Mouse (Mus musculus): ENCODE data around the gene Kif24. TPM values are rescaled to one million over a fixed set of nuclear protein-coding genes. Genes with fewer than 3 reads are reported as not detected.

Gene Kif24
- polyA plus RNA-seq, 1 experiment from 2014 or later = 1.4 TPM

DNA sequence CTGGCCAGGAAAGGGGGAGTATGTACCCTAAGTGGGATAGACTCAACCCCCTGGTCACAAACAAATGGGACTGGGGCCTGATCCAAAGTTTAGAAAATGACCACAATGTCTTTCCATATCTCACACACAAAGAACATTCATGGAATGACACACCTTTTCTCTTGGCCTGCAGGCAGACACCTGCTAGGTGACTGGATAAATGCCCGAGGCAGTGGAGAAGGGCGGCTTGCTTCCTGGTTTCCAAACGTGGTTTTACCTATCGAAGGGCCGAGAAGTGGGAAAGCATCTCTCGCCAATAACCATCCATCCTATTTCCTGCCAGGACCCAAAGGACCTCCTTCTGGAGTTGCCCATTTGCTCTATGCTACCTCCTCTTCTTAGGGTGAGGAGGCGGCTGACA, 28.3 kb upstream of the Kif24 start:
- Histone ChIP-seq H3K9ac (ENCODE audit: low read length) (no peak overlapping the region), H3K9me3 (ENCODE audit: control insufficient read depth, low read length) (no peaks in the 10 kb centered on the region), H3K27ac (replicated peaks) (no peak overlapping the region), H3K4me1 (replicated peaks; ENCODE audit: control insufficient read depth, insufficient read depth) (0 out of 2 replicates have a peak, but pooled peaks cover 3% of the 10 kb centered on the region), H3K4me3 (ENCODE audit: low read depth, low read length) (no peak overlapping the region), H3K27me3 (ENCODE audit: control insufficient read depth, insufficient read depth, low read length) (no peaks in the 10 kb centered on the region), H3K36me3 (ENCODE audit: control insufficient read depth, insufficient read depth, low read length) (peaks cover 3% of the 10 kb centered on the region; the same call in 1 of the 2 replicates), H3K4me2 (replicated peaks; ENCODE audit: low read depth) (no peak overlapping the region)
- ATAC-seq (ENCODE audit: low FRiP score, low TSS enrichment) = no peak
- 71% methylated on average over 7 of the region's 7 CpGs for WGBS
- DNase-seq (ENCODE audit: low spot score) = no peak
- no peak for TF ChIP-seq CTCF (IDR thresholded peaks at IDR 0.05; ENCODE audit: low read depth)
- no peak for TF ChIP-seq EP300 (optimal IDR thresholded peaks at IDR 0.05)

DNA sequence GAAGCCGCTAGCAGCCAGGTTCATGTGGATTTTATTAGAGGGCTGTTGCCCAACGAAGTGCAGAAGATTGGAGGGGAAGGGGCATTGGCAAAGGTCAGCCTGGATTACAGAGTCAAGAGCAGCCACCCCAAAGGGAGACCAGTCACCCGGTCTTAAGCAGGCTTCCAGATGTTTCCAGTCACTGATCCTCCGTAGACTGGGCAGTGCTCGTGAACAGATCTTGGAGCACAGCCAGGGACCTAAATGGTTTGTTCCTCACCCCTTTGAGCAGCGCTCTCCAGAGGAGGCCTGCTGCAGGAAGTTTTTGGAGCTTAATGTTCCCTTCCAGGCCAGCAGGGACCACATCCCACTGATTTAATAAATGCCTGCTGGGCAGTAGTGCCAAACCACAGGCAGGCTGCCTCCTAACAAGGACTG, 16.9 kb upstream of the Kif24 start:
- Histone ChIP-seq H3K36me3 (ENCODE audit: control insufficient read depth, insufficient read depth, low read length) (no peaks in the 10 kb centered on the region), H3K4me3 (ENCODE audit: low read depth, low read length) (no peak overlapping the region), H3K4me2 (replicated peaks; ENCODE audit: low read depth) (no peak overlapping the region), H3K9ac (ENCODE audit: low read length) (no peak overlapping the region), H3K4me1 (replicated peaks; ENCODE audit: control insufficient read depth, insufficient read depth) (peaks cover 7% of the 10 kb centered on the region; the same call in 1 of the 2 replicates), H3K27ac (replicated peaks) (peak overlapping the region; percentile 73), H3K27me3 (ENCODE audit: control insufficient read depth, insufficient read depth, low read length) (no peaks in the 10 kb centered on the region), H3K9me3 (ENCODE audit: control insufficient read depth, low read length) (no peaks in the 10 kb centered on the region)
- DNase-seq (ENCODE audit: low spot score) = no peak
- no peak for TF ChIP-seq EP300 (optimal IDR thresholded peaks at IDR 0.05)
- TF ChIP-seq CTCF (IDR thresholded peaks at IDR 0.05; ENCODE audit: low read depth) = peak; percentile 43; the same call in 1 of the 2 replicates
- peak; percentile 77 for ATAC-seq (ENCODE audit: low FRiP score, low TSS enrichment)
- WGBS = 37% methylated on average over 6 of the region's 6 CpGs

DNA sequence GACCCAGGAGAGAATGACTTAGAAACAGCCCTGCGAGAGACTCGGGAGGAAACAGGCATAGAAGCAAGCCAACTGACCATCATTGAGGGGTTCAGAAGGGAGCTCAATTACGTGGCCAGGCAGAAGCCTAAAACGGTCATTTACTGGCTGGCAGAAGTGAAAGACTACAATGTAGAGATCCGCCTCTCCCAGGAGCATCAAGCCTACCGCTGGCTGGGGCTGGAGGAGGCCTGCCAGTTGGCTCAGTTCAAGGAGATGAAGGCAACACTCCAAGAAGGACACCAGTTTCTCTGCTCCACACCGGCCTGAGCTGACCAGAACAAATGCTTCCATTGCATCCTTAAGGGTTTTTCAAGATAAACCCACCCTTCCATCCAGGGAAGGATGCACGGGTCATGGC, 15.6 kb upstream of the Kif24 start:
- Histone ChIP-seq H3K4me3 (ENCODE audit: low read depth, low read length) (no peak overlapping the region), H3K4me1 (replicated peaks; ENCODE audit: control insufficient read depth, insufficient read depth) (peaks cover 7% of the 10 kb centered on the region; the same call in 1 of the 2 replicates), H3K4me2 (replicated peaks; ENCODE audit: low read depth) (no peak overlapping the region), H3K9ac (ENCODE audit: low read length) (no peak overlapping the region), H3K9me3 (ENCODE audit: control insufficient read depth, low read length) (no peaks in the 10 kb centered on the region), H3K27ac (replicated peaks) (peak overlapping the region; percentile 75), H3K36me3 (ENCODE audit: control insufficient read depth, insufficient read depth, low read length) (no peaks in the 10 kb centered on the region), H3K27me3 (ENCODE audit: control insufficient read depth, insufficient read depth, low read length) (no peaks in the 10 kb centered on the region)
- TF ChIP-seq EP300 (optimal IDR thresholded peaks at IDR 0.05) = no peak
- TF ChIP-seq CTCF (IDR thresholded peaks at IDR 0.05; ENCODE audit: low read depth) = no peak
- 52% methylated on average over 8 of the region's 8 CpGs for WGBS
- ATAC-seq (ENCODE audit: low FRiP score, low TSS enrichment) (0 out of 2 replicates have a peak, but pooled peaks have one; percentile 13), DNase-seq (ENCODE audit: low spot score) (no peak)

DNA sequence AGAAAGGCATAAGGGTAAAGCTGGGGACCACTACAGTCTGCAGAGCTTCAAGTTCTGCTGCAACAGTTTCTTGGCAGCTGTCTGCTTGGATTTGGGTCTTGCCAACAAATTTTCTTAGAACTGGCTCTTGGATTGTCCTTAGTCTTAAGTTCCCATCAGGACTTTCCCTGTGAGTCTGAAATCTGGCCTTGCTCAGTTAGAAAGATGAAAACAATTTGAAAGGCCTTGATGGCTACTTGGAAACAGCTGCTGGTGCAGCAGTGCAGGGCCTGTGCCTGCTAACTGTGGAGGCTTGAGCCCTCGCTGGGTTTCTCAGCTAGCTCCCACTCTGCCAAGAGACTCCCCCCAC, 14.7 kb upstream of the Kif24 start:
- Histone ChIP-seq H3K4me1 (replicated peaks; ENCODE audit: control insufficient read depth, insufficient read depth) (peaks cover 7% of the 10 kb centered on the region; the same call in 1 of the 2 replicates), H3K27ac (replicated peaks) (peak overlapping the region; percentile 75), H3K27me3 (ENCODE audit: control insufficient read depth, insufficient read depth, low read length) (no peaks in the 10 kb centered on the region), H3K4me2 (replicated peaks; ENCODE audit: low read depth) (no peak overlapping the region), H3K36me3 (ENCODE audit: control insufficient read depth, insufficient read depth, low read length) (no peaks in the 10 kb centered on the region), H3K4me3 (ENCODE audit: low read depth, low read length) (no peak overlapping the region), H3K9ac (ENCODE audit: low read length) (no peak overlapping the region), H3K9me3 (ENCODE audit: control insufficient read depth, low read length) (no peaks in the 10 kb centered on the region)
- ATAC-seq (ENCODE audit: low FRiP score, low TSS enrichment) (peak; percentile 69; the same call in 1 of the 2 replicates), DNase-seq (ENCODE audit: low spot score) (no peak)
- 51% methylated on average over 1 of the region's 1 CpGs for WGBS
- TF ChIP-seq CTCF (IDR thresholded peaks at IDR 0.05; ENCODE audit: low read depth) (no peak), EP300 (optimal IDR thresholded peaks at IDR 0.05) (no peak)

DNA sequence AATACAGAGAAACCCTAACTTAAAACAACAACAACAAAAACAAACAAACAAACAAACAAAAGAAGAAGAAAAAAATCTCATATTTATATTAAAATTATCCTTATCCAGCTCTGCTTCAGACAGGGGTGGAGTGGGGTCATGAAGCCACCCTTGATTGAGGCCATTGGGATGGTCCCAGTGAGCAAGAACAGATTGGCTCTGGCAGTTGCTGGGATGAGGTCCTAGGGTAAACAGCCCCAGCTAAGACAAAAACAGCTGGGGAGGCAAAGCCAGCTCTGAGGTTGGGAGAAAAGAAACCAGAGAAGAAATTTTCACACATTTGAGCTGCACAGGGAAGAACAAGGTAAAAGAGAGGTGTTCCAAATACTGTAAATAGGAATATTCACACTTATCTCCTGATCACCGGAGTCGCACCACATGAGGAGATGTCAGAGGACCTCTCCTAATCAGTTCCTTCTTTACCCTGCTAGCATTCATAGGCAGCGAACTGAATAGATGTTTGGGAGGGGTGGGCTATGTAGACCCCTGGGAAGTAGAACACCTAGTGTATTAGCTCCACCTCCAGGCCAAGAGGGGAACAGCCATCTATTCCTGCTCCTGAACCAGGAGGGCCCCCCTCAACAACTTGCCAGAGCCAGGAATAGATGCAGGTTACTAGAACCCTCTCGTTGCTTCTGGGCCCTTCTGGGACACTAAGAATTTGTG, 14.2 kb upstream of the Kif24 start:
- WGBS = 61% methylated on average over 4 of the region's 4 CpGs
- Histone ChIP-seq H3K4me3 (ENCODE audit: low read depth, low read length) (no peak overlapping the region), H3K4me1 (replicated peaks; ENCODE audit: control insufficient read depth, insufficient read depth) (peaks cover 7% of the 10 kb centered on the region; the same call in 1 of the 2 replicates), H3K27me3 (ENCODE audit: control insufficient read depth, insufficient read depth, low read length) (no peaks in the 10 kb centered on the region), H3K4me2 (replicated peaks; ENCODE audit: low read depth) (no peak overlapping the region), H3K9ac (ENCODE audit: low read length) (no peak overlapping the region), H3K36me3 (ENCODE audit: control insufficient read depth, insufficient read depth, low read length) (no peaks in the 10 kb centered on the region), H3K27ac (replicated peaks) (peak overlapping the region; percentile 75), H3K9me3 (ENCODE audit: control insufficient read depth, low read length) (no peaks in the 10 kb centered on the region)
- peak; percentile 42 for TF ChIP-seq CTCF (IDR thresholded peaks at IDR 0.05; ENCODE audit: low read depth)
- no peak for TF ChIP-seq EP300 (optimal IDR thresholded peaks at IDR 0.05)
- no peak for ATAC-seq (ENCODE audit: low FRiP score, low TSS enrichment)
- no peak for DNase-seq (ENCODE audit: low spot score)

DNA sequence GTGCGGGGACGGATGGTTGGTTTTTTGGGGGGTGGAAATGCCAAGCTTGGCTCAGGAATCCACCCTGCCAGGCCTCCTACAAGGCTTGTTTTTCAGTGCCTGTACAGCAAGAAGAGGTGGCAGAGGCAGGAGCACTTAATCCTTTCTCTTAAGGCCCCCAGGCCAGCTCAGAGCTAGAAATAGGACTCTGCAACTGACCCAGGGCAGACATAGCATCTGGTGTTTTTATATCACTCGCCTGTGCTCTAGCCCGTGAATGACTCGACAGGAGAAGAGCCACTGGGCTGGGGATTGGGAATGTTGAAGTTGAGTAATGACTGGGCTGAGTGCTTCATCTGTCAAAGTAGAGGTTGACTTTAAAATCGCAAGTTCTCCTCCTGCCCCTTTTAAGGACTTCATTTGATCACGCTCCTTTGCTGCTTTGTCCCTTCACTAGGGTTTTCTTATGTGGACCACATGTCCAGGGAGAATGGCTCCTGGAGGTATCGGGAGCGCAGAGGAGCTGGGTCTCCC, 13.0 kb upstream of the Kif24 start:
- H3K36me3 ChIP-seq (ENCODE audit: control insufficient read depth, insufficient read depth, low read length) = no peaks in the 10 kb centered on the region
- TF ChIP-seq CTCF (IDR thresholded peaks at IDR 0.05; ENCODE audit: low read depth) (no peak), EP300 (optimal IDR thresholded peaks at IDR 0.05) (no peak)
- H3K9ac ChIP-seq (ENCODE audit: low read length) = no peak overlapping the region
- DNase-seq (ENCODE audit: low spot score) (no peak), ATAC-seq (ENCODE audit: low FRiP score, low TSS enrichment) (no peak)
- peaks cover 7% of the 10 kb centered on the region; the same call in 1 of the 2 replicates for H3K4me1 ChIP-seq (replicated peaks; ENCODE audit: control insufficient read depth, insufficient read depth)
- no peak overlapping the region for H3K27ac ChIP-seq (replicated peaks)
- WGBS = 78% methylated on average over 9 of the region's 9 CpGs
- no peak overlapping the region for H3K4me3 ChIP-seq (ENCODE audit: low read depth, low read length)
- H3K4me2 ChIP-seq (replicated peaks; ENCODE audit: low read depth) = no peak overlapping the region
- H3K27me3 ChIP-seq (ENCODE audit: control insufficient read depth, insufficient read depth, low read length) = no peaks in the 10 kb centered on the region
- no peaks in the 10 kb centered on the region for H3K9me3 ChIP-seq (ENCODE audit: control insufficient read depth, low read length)

All from stomach, postnatal 0 days (tissue).